Mouse (Mus musculus) kidney, embryonic 14.5 days (tissue): ENCODE data around the gene Kitl. TPM values are rescaled to one million over a fixed set of nuclear protein-coding genes. Genes with fewer than 3 reads are reported as not detected.

Source experiments
- ATAC-seq: fragments of 200-750 bp; cut with Nextera tagmentation; 2 replicates; pipeline ENCODE4 v1.8.0; 2017; ENCODE audit warnings: moderate number of reproducible peaks, mild to moderate bottlenecking, moderate TSS enrichment, moderate library complexity; ENCODE audit not compliant: low FRiP score, low TSS enrichment
- H3K27ac ChIP-seq: fragments of 300-500 bp; sonication (generic); 2 replicates; pipeline ENCODE4 v1.5.1; 2014; ENCODE audit warnings: low read depth, mild to moderate bottlenecking, low read length, moderate library complexity, mixed read lengths
- H3K27me3 ChIP-seq: fragments of 300-500 bp; sonication (generic); 2 replicates; pipeline ENCODE4 v1.6.1; 2014; ENCODE audit warnings: mild to moderate bottlenecking, low read length; ENCODE audit not compliant: control insufficient read depth, insufficient read depth
- H3K36me3 ChIP-seq: fragments of 300-500 bp; sonication (generic); 2 replicates; pipeline ENCODE4 v1.6.1; 2014; ENCODE audit warnings: low read length, mixed read lengths; ENCODE audit not compliant: control insufficient read depth, insufficient read depth
- H3K4me1 ChIP-seq: fragments of 300-500 bp; sonication (generic); 2 replicates; pipeline ENCODE4 v1.6.1; 2014; ENCODE audit warnings: low read length, mixed read lengths; ENCODE audit not compliant: control insufficient read depth, insufficient read depth
- H3K4me2 ChIP-seq: fragments of 300-500 bp; sonication (generic); replicated peaks from 2 replicates; pipeline ENCODE4 v1.6.1; 2014; ENCODE audit warnings: low read depth, mild to moderate bottlenecking, low read length
- H3K4me3 ChIP-seq: fragments of 300-500 bp; sonication (generic); 2 replicates; pipeline ENCODE4 v1.5.1; 2014; ENCODE audit warnings: mild to moderate bottlenecking, low read length
- H3K9ac ChIP-seq: fragments of 300-500 bp; sonication (generic); 2 replicates; pipeline ENCODE4 v1.6.1; 2014; ENCODE audit warnings: low read depth, mild to moderate bottlenecking, low read length, moderate library complexity
- H3K9me3 ChIP-seq: fragments of 300-500 bp; sonication (generic); 2 replicates; pipeline ENCODE4 v1.6.1; 2016; ENCODE audit warnings: low read length; ENCODE audit not compliant: control insufficient read depth
- WGBS: fragments of 180-500 bp; shearing (Covaris S2); extraction: QIAGEN DNeasy Blood & Tissue Kit; methylation state at CpG from one replicate; pipeline ENCODE4 v1.1.7; 2014; 5-methylcytosine and 5-hydroxymethylcytosine counted together
- polyA plus RNA-seq: library from polyadenylated mRNA; unstranded; fragments of >200 nt; fragmentation: Nextera tagmentation; extraction: Ambion mirVana; gene quantifications from 2 replicates; pipeline ENCODE4 v1.2.1, GENCODE M21; 2014

The Kitl gene
- polyA plus RNA-seq, 1 experiment from 2014 or later, result 35.2 TPM

DNA sequence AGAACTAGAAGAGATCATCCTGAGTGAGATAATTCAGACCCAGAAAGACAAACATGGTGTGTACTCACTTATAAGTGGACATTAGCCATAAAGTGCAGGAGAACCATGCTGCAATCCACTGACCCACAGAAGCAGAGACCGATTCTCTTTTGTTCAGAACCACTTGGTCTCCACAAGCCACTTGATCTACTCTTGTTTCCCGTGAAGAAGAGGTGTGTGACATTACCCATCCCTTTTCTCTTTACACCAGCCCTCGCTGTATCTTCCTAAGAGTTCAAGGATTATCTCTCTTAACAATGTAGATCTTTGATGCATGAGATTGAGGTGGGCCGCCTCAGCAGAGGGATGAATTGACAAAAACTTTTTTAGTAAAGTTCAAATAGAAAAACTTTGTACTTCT, 11.6 kb upstream of the Kitl start:
- H3K4me2 ChIP-seq, result no peak overlapping the region
- H3K4me1 ChIP-seq, result no peaks in the 10 kb centered on the region
- no peak overlapping the region for H3K27ac ChIP-seq
- WGBS, result 91% methylated on average over 4 of the region's 4 CpGs
- no peak overlapping the region for H3K9ac ChIP-seq
- no peak for ATAC-seq
- H3K4me3 ChIP-seq, result no peak overlapping the region
- no peaks in the 10 kb centered on the region for H3K36me3 ChIP-seq
- H3K9me3 ChIP-seq, result no peaks in the 10 kb centered on the region
- H3K27me3 ChIP-seq, result no peaks in the 10 kb centered on the region

DNA sequence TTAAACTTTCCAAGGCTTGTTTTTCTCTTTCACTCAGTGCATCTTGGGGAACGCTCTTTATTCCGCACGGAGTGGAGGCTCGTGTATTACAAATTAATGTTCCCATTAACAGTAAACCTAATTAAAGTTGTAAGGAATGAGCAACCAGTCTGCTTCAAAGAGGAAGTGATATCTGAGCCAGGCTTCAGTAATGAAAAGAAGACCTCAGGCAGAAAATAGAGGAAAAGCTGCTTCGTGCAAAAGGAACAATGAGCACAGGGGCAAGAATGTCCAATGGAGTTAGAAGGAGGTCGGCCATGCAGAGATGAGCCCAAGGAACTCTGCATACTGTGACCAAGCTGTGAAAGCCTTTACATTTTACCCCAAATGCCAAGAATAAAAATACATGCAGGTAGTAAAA, 5.7 kb upstream of the Kitl start:
- H3K9me3 ChIP-seq, result no peaks in the 10 kb centered on the region
- 0 out of 2 replicates have a peak, but pooled peaks have one; percentile 20 for ATAC-seq
- H3K36me3 ChIP-seq, result no peaks in the 10 kb centered on the region
- 50% methylated on average over 6 of the region's 6 CpGs for WGBS
- peaks cover 9% of the 10 kb centered on the region; the same call in 1 of the 2 replicates for H3K4me1 ChIP-seq
- H3K4me3 ChIP-seq, result no peak overlapping the region
- no peak overlapping the region for H3K27ac ChIP-seq
- peak overlapping the region; percentile 22; the same call in 1 of the 2 replicates for H3K4me2 ChIP-seq
- no peak overlapping the region for H3K9ac ChIP-seq
- H3K27me3 ChIP-seq, result no peaks in the 10 kb centered on the region

DNA sequence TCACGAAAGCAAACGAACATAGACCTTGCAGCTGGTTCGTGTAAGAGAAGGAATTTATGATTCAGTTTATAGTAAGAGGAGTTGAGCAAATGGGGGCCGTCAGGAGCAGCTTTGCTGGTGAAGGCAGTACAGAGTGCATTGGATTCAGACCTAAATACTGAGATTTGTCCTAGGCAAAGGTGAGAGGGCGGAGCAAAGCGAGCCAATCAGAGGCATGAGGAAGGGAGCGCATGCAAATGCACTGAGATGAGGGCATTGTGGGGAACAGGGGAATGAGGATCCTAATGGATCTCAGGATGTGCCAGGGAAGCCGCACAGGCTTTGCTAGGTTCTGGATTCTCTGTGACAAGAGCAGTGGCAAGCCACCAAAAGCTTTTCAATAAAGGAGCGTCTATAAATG, 5.1 kb upstream of the Kitl start:
- 47% methylated on average over 9 of the region's 9 CpGs for WGBS
- Histone ChIP-seq H3K9ac (no peak overlapping the region), H3K36me3 (no peaks in the 10 kb centered on the region), H3K9me3 (no peaks in the 10 kb centered on the region), H3K27me3 (no peaks in the 10 kb centered on the region), H3K4me3 (no peak overlapping the region), H3K27ac (no peak overlapping the region), H3K4me1 (peaks cover 9% of the 10 kb centered on the region; the same call in 1 of the 2 replicates), H3K4me2 (peak overlapping the region; percentile 22; the same call in 1 of the 2 replicates)
- ATAC-seq, result peak; percentile 74

DNA sequence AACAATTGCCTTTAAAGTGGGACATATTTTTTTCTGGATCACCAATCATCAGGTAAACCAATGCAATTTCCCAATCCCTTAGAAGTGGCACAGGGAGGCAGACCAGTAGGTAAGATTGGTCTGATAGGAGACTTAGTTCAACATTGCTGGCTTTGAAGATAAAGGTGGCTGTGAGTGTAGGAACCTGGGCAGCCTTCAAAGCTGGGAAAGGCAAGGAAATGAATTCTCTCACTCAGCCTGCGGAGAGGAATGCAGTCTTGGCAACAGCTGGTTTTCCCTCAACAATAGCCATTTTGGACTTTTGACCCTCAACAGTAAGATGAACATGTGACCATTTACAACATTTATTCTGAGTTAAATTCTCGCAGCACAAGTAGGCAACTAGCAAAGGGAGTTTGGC, 1.3 kb upstream of the Kitl start:
- no peak overlapping the region for H3K27ac ChIP-seq
- H3K9ac ChIP-seq, result no peak overlapping the region
- no peaks in the 10 kb centered on the region for H3K36me3 ChIP-seq
- no peaks in the 10 kb centered on the region for H3K9me3 ChIP-seq
- peaks cover 20% of the 10 kb centered on the region for H3K4me1 ChIP-seq
- WGBS, result 43% methylated on average over 2 of the region's 2 CpGs
- H3K27me3 ChIP-seq, result peaks cover 4% of the 10 kb centered on the region
- no peak overlapping the region for H3K4me2 ChIP-seq
- H3K4me3 ChIP-seq, result no peak overlapping the region
- ATAC-seq, result no peak

DNA sequence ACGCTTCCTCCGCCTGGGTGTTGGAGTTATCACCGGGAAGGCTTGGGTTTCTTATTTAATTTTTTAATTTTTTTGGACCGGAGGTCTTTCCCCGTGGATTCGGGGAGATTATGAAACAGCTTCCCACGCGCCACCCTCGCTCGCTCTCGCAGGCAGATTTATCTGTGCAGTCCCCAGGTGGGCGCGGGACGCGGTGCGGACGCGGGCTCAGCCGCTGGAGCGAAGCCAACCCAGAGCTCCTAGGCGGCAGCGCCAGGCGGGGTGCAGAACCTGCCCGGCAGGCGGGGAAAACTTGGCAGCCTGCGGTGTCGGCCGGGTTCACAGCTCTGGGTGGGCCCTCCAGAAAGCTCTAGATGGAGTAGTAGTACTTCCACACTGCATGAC, 888 bp downstream of the Kitl start:
- Histone ChIP-seq H3K27ac (no peak overlapping the region), H3K36me3 (no peaks in the 10 kb centered on the region), H3K9ac (peak overlapping the region; percentile 69), H3K4me3 (peak overlapping the region; percentile 64), H3K27me3 (peaks cover 4% of the 10 kb centered on the region), H3K9me3 (no peaks in the 10 kb centered on the region), H3K4me1 (peaks cover 19% of the 10 kb centered on the region), H3K4me2 (peak overlapping the region; percentile 63)
- WGBS, result under 1% methylated on average over 28 of the region's 28 CpGs
- peak; percentile 29; the same call in 1 of the 2 replicates for ATAC-seq

DNA sequence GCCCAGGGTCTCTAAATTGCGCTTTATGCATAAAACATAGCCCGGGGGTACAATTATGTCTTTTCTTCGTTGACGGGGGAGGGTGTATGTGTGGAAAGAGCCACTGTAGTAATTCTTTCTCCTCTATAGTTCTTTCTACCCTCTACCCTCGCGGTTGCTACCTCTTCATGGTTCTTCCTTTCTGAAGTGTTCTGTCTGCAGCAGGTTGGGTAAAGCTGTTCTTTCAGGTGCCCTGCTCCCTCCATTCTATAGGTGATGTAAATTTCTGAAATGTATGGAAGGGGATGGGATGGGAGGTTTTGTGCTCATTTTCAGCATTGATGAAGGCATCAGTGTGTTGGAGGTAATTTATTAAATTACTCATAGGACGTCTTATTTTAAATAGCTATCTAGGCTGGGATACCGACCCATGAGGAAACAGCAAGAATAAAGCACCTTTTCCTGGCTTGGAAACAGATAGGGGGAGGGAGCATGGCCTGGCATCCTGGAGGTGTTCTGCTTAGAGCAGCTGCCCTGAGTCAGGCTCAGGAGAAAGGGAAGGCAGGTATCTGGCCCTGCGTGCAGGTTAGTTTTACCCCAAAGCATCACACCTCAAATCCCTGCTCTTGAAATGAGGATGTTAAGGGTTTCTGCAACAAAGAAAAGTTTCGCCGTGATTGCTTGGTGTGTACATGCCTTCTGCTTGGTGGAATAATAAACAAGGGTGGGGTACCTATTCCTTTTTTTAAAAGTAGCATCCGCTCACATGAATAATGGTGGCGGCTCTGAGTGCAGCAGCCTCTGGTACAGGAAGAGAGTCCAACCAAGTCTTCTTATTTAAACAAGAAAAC, 1.7 kb downstream of the Kitl start:
- Histone ChIP-seq H3K27ac (no peak overlapping the region), H3K4me3 (peak overlapping the region; percentile 64), H3K36me3 (peaks cover 2% of the 10 kb centered on the region; the same call in 1 of the 2 replicates), H3K4me2 (peak overlapping the region; percentile 63), H3K4me1 (peaks cover 19% of the 10 kb centered on the region), H3K9ac (peak overlapping the region; percentile 34; the same call in 1 of the 2 replicates), H3K9me3 (no peaks in the 10 kb centered on the region), H3K27me3 (peaks cover 4% of the 10 kb centered on the region)
- no peak for ATAC-seq
- WGBS, result 14% methylated on average over 13 of the region's 13 CpGs

DNA sequence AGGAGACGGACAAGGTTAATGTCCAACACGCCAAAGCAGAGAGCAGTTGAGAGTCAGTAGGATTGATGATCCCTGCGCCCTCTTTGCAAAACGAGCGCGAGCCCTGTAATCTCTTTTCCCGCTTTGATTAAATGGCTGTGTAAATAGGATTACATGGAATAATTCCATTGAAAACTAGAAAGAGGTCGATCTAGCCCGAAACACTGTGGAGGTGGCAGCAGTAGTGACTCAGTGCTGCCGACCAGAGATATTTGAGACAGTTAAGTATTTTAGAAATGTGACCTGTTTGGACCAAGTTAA, 2.3 kb downstream of the Kitl start:
- H3K4me3 ChIP-seq, result peak overlapping the region; percentile 64
- WGBS, result 7% methylated on average over 10 of the region's 10 CpGs
- peaks cover 4% of the 10 kb centered on the region for H3K27me3 ChIP-seq

DNA sequence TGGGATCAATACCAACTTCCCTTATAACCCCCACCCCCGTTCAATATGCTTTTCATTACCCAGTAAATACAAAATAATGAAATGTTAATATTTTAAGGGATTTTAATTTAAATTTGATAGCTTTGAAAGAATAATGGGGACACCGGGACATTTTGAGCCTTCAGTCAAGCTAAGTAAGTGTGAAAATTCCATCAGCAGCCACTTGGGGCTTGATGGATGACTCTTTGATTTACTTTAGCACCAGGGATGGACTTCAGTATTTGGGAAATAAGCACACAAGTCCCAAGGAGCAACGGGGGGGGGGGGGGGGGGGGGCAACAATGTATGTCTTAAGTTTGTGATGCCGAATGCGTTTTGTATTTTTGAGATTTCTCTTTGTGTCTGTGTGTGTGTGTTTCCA, 3.1 kb downstream of the Kitl start:
- Histone ChIP-seq H3K9ac (no peak overlapping the region), H3K36me3 (peaks cover 3% of the 10 kb centered on the region; the same call in 1 of the 2 replicates), H3K4me2 (peak overlapping the region; percentile 63; the same call in 1 of the 2 replicates), H3K27ac (no peak overlapping the region), H3K4me1 (peaks cover 19% of the 10 kb centered on the region), H3K4me3 (peak overlapping the region; percentile 64; the same call in 1 of the 2 replicates), H3K9me3 (no peaks in the 10 kb centered on the region), H3K27me3 (peaks cover 4% of the 10 kb centered on the region)
- 29% methylated on average over 5 of the region's 5 CpGs for WGBS
- no peak for ATAC-seq

More for the DNA sequence above, 2.3 kb downstream of the Kitl start:
- no peak for ATAC-seq
- H3K9ac ChIP-seq, result peak overlapping the region; percentile 34; the same call in 1 of the 2 replicates
- peaks cover 19% of the 10 kb centered on the region for H3K4me1 ChIP-seq
- H3K4me2 ChIP-seq, result peak overlapping the region; percentile 63
- no peak overlapping the region for H3K27ac ChIP-seq
- H3K9me3 ChIP-seq, result no peaks in the 10 kb centered on the region
- peaks cover 3% of the 10 kb centered on the region; the same call in 1 of the 2 replicates for H3K36me3 ChIP-seq
